Mouse (Mus musculus): ENCODE data around the gene Hcn2. TPM values are rescaled to one million over a fixed set of nuclear protein-coding genes. Genes with fewer than 3 reads are reported as not detected.

Hcn2 gene
- polyA plus RNA-seq, 1 experiment from 2014 or later, result 0.08 TPM

- Histone ChIP-seq H3K4me1 (replicated peaks) (peaks cover 34% of the 10 kb centered on the region), H3K27me3 (ENCODE audit: insufficient read depth, poor library complexity, severe bottlenecking) (no peaks in the 10 kb centered on the region), H3K9me3 (no peaks in the 10 kb centered on the region), H3K4me3 (peak within 1 kb of the TSS; percentile 96), H3K27ac (peak within 1 kb of the TSS; percentile 90), H3K36me3 (peaks cover 31% of the 10 kb centered on the region)
- peak; percentile 99 for DNase-seq (ENCODE audit: low spot score)
- WGBS, result under 1% methylated on average over 83 of the region's 84 CpGs
Measured at GRCm38 (mm10) chr10:79681591-79682245, 34.7 kb upstream of the Hcn2 start, which contains the start of gene Cdc34. Gene Cdc34, plus strand, starts transcription at chr10:79682195.

GRCm38 (mm10) chr10:79682551-79682915, 33.9 kb upstream of the Hcn2 start:
- Histone ChIP-seq H3K9me3 (no peaks in the 10 kb centered on the region), H3K27ac (peak overlapping the region; percentile 90), H3K4me3 (peak overlapping the region; percentile 96), H3K36me3 (peaks cover 39% of the 10 kb centered on the region), H3K4me1 (replicated peaks) (peaks cover 34% of the 10 kb centered on the region), H3K27me3 (ENCODE audit: insufficient read depth, poor library complexity, severe bottlenecking) (no peaks in the 10 kb centered on the region)
- peak; percentile 37 for DNase-seq (ENCODE audit: low spot score)
- WGBS, result 0% methylated on average over 10 of the region's 10 CpGs

GRCm38 (mm10) chr10:79682916-79683582, 33.4 kb upstream of the Hcn2 start:
- no peaks in the 10 kb centered on the region for H3K27me3 ChIP-seq (ENCODE audit: insufficient read depth, poor library complexity, severe bottlenecking)
- H3K4me1 ChIP-seq (replicated peaks), result peaks cover 34% of the 10 kb centered on the region
- peak overlapping the region; percentile 96 for H3K4me3 ChIP-seq
- no peaks in the 10 kb centered on the region for H3K9me3 ChIP-seq
- H3K36me3 ChIP-seq, result peaks cover 44% of the 10 kb centered on the region
- peak; percentile 60 for DNase-seq (ENCODE audit: low spot score)
- WGBS, result 6% methylated on average over 10 of the region's 10 CpGs
- peak overlapping the region; percentile 90 for H3K27ac ChIP-seq

GRCm38 (mm10) chr10:79683726-79684640, 32.5 kb upstream of the Hcn2 start:
- Histone ChIP-seq H3K36me3 (peaks cover 54% of the 10 kb centered on the region), H3K4me3 (peak overlapping the region; percentile 96), H3K27ac (peak overlapping the region; percentile 90; the same call in 1 of the 2 replicates), H3K9me3 (no peaks in the 10 kb centered on the region), H3K4me1 (replicated peaks) (peaks cover 34% of the 10 kb centered on the region), H3K27me3 (ENCODE audit: insufficient read depth, poor library complexity, severe bottlenecking) (no peaks in the 10 kb centered on the region)
- 90% methylated on average over 6 of the region's 6 CpGs for WGBS
- DNase-seq (ENCODE audit: low spot score), result no peak

GRCm38 (mm10) chr10:79684770-79685600, 31.4 kb upstream of the Hcn2 start:
- no peaks in the 10 kb centered on the region for H3K27me3 ChIP-seq (ENCODE audit: insufficient read depth, poor library complexity, severe bottlenecking)
- no peak overlapping the region for H3K4me3 ChIP-seq
- 95% methylated on average over 25 of the region's 25 CpGs for WGBS
- peaks cover 64% of the 10 kb centered on the region for H3K36me3 ChIP-seq
- peaks cover 34% of the 10 kb centered on the region for H3K4me1 ChIP-seq (replicated peaks)
- H3K27ac ChIP-seq, result no peak overlapping the region
- DNase-seq (ENCODE audit: low spot score), result no peak
- H3K9me3 ChIP-seq, result no peaks in the 10 kb centered on the region

- Histone ChIP-seq H3K36me3 (peaks cover 64% of the 10 kb centered on the region), H3K27me3 (ENCODE audit: insufficient read depth, poor library complexity, severe bottlenecking) (no peaks in the 10 kb centered on the region), H3K4me3 (no peak overlapping the region), H3K27ac (no peak overlapping the region), H3K4me1 (replicated peaks) (peaks cover 27% of the 10 kb centered on the region), H3K9me3 (no peaks in the 10 kb centered on the region)
- DNase-seq (ENCODE audit: low spot score), result no peak
- WGBS, result 83% methylated on average over 2 of the region's 2 CpGs
Measured at GRCm38 (mm10) chr10:79686219-79686618, 30.2 kb upstream of the Hcn2 start.

GRCm38 (mm10) chr10:79686691-79687090, 29.7 kb upstream of the Hcn2 start:
- Histone ChIP-seq H3K4me1 (replicated peaks) (peaks cover 22% of the 10 kb centered on the region), H3K9me3 (no peaks in the 10 kb centered on the region), H3K27ac (no peak overlapping the region), H3K4me3 (no peak overlapping the region), H3K36me3 (peaks cover 64% of the 10 kb centered on the region), H3K27me3 (ENCODE audit: insufficient read depth, poor library complexity, severe bottlenecking) (no peaks in the 10 kb centered on the region)
- DNase-seq (ENCODE audit: low spot score), result no peak
- WGBS, result 93% methylated on average over 1 of the region's 1 CpGs

GRCm38 (mm10) chr10:79687513-79687912, 28.9 kb upstream of the Hcn2 start:
- H3K4me3 ChIP-seq, result no peak overlapping the region
- H3K4me1 ChIP-seq (replicated peaks), result peaks cover 18% of the 10 kb centered on the region
- WGBS, result 93% methylated on average over 6 of the region's 6 CpGs
- peaks cover 5% of the 10 kb centered on the region; the same call in 1 of the 2 replicates for H3K9me3 ChIP-seq
- no peak overlapping the region for H3K27ac ChIP-seq
- DNase-seq (ENCODE audit: low spot score), result no peak
- H3K36me3 ChIP-seq, result peaks cover 67% of the 10 kb centered on the region
- no peaks in the 10 kb centered on the region for H3K27me3 ChIP-seq (ENCODE audit: insufficient read depth, poor library complexity, severe bottlenecking)

- peaks cover 6% of the 10 kb centered on the region for H3K4me1 ChIP-seq (replicated peaks)
- peaks cover 66% of the 10 kb centered on the region for H3K36me3 ChIP-seq
- WGBS, result 88% methylated on average over 4 of the region's 4 CpGs
- H3K4me3 ChIP-seq, result no peak within 1 kb of the TSS
- H3K27ac ChIP-seq, result no peak within 1 kb of the TSS
- H3K27me3 ChIP-seq (ENCODE audit: insufficient read depth, poor library complexity, severe bottlenecking), result no peaks in the 10 kb centered on the region
- no peak for DNase-seq (ENCODE audit: low spot score)
- peaks cover 5% of the 10 kb centered on the region; the same call in 1 of the 2 replicates for H3K9me3 ChIP-seq
Measured at GRCm38 (mm10) chr10:79688720-79689119, 27.7 kb upstream of the Hcn2 start, which contains the start of gene Gzmm. Gene Gzmm, plus strand, starts transcription at chr10:79689020.

GRCm38 (mm10) chr10:79689178-79689577, 27.3 kb upstream of the Hcn2 start:
- peaks cover 1% of the 10 kb centered on the region for H3K4me1 ChIP-seq (replicated peaks)
- no peak overlapping the region for H3K27ac ChIP-seq
- 92% methylated on average over 3 of the region's 3 CpGs for WGBS
- H3K4me3 ChIP-seq, result no peak overlapping the region
- no peaks in the 10 kb centered on the region for H3K27me3 ChIP-seq (ENCODE audit: insufficient read depth, poor library complexity, severe bottlenecking)
- peaks cover 62% of the 10 kb centered on the region for H3K36me3 ChIP-seq
- DNase-seq (ENCODE audit: low spot score), result no peak
- peaks cover 5% of the 10 kb centered on the region; the same call in 1 of the 2 replicates for H3K9me3 ChIP-seq

- peaks cover 33% of the 10 kb centered on the region for H3K36me3 ChIP-seq
- 93% methylated on average over 2 of the region's 2 CpGs for WGBS
- no peaks in the 10 kb centered on the region for H3K27me3 ChIP-seq (ENCODE audit: insufficient read depth, poor library complexity, severe bottlenecking)
- no peak for DNase-seq (ENCODE audit: low spot score)
- no peak overlapping the region for H3K4me3 ChIP-seq
- no peak overlapping the region for H3K27ac ChIP-seq
- peaks cover 5% of the 10 kb centered on the region; the same call in 1 of the 2 replicates for H3K9me3 ChIP-seq
- peaks cover 13% of the 10 kb centered on the region for H3K4me1 ChIP-seq (replicated peaks)
Measured at GRCm38 (mm10) chr10:79691986-79692548, 24.4 kb upstream of the Hcn2 start.

All from hindbrain, embryonic 10.5 days (tissue).